Mouse (Mus musculus): ENCODE data around the gene Auts2.

DNA sequence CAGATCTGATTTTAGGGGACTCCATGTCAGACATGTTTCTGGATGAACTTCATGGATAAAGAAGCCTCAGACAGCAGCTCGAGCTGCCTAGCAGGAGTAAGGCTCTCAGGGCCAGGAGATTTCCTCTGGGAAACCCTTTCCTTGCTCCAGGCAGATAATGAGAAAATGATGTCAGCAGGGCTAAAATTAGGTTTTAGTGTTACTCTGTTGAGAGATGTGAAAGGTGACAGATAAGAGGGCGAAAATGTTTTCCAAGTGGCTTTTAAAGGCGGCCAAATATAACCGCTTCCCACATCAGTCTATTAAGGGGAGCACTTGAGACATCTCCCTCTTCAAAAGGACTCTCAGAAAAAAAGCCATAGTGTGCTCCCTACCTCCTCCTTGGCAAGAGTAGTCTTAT is 1025.5 kb downstream of the Auts2 start:
- no peak for TF ChIP-seq CTCF (IDR thresholded peaks at IDR 0.05; ENCODE audit: borderline replicate concordance, insufficient read depth, low read depth, low read length)
- no peak for TF ChIP-seq POLR2A (IDR thresholded peaks at IDR 0.05; ENCODE audit: borderline replicate concordance, insufficient read depth, low read length)

All from cerebellum, adult 2 months (tissue).